Mouse (Mus musculus): ENCODE results near the gene Drosha. TPM values are rescaled to one million over a fixed set of nuclear protein-coding genes. Genes with fewer than 3 reads are reported as not detected.

Drosha gene
- polyA plus RNA-seq, 1 experiment from 2014 or later = 77.9 TPM

Small RNA genes lying within 50 kb of the gene (microRNA-seq; reads per million reads assigned to microRNA genes)
- gene Gm47288 = not detected

Other genes starting within 250 kb of the Drosha start
- gene Pdzd2, start 84.9 kb upstream of the Drosha start, polyA plus RNA-seq (2016; fragmentation: Nextera tagmentation; extraction: Ambion mirVana) = 6.1 TPM in 2 replicates
- gene 6030458C11Rik, start 166 bp upstream of the Drosha start, polyA plus RNA-seq (2016; fragmentation: Nextera tagmentation; extraction: Ambion mirVana) = 42.6 and 44.6 TPM in 2 replicates

Measured in midbrain, embryonic 10.5 days (tissue).